Mouse (Mus musculus): ENCODE data around the gene Rps6ka2. TPM values are rescaled to one million over a fixed set of nuclear protein-coding genes. Genes with fewer than 3 reads are reported as not detected.

Rps6ka2 gene
- polyA plus RNA-seq, 1 experiment from 2014 or later, result 1.8 TPM

GRCm38 (mm10) chr17:7278702-7279242 lies 108.9 kb downstream of the Rps6ka2 start:
- H3K4me2 ChIP-seq (replicated peaks; ENCODE audit: low read depth), result no peak overlapping the region
- H3K4me1 ChIP-seq (replicated peaks; ENCODE audit: control insufficient read depth, insufficient read depth, low read length), result no peaks in the 10 kb centered on the region
- 92% methylated on average over 15 of the region's 15 CpGs for WGBS
- no peaks in the 10 kb centered on the region for H3K9me3 ChIP-seq (ENCODE audit: control insufficient read depth)
- no peak for TF ChIP-seq CTCF (IDR thresholded peaks at IDR 0.05; ENCODE audit: low read depth)
- ATAC-seq, result no peak
- H3K4me3 ChIP-seq (ENCODE audit: low read depth, low read length), result no peak overlapping the region
- no peak overlapping the region for H3K27ac ChIP-seq (ENCODE audit: low read depth, low read length)
- no peak overlapping the region for H3K9ac ChIP-seq (ENCODE audit: low read depth, low read length)
- no peaks in the 10 kb centered on the region for H3K27me3 ChIP-seq (replicated peaks; ENCODE audit: control insufficient read depth, insufficient read depth, low read length)
- H3K36me3 ChIP-seq (ENCODE audit: control insufficient read depth, insufficient read depth), result 0 out of 2 replicates have a peak, but pooled peaks cover 5% of the 10 kb centered on the region

GRCm38 (mm10) chr17:7279251-7279650 lies 109.3 kb downstream of the Rps6ka2 start:
- Histone ChIP-seq H3K9me3 (ENCODE audit: control insufficient read depth) (no peaks in the 10 kb centered on the region), H3K4me2 (replicated peaks; ENCODE audit: low read depth) (no peak overlapping the region), H3K36me3 (ENCODE audit: control insufficient read depth, insufficient read depth) (0 out of 2 replicates have a peak, but pooled peaks cover 5% of the 10 kb centered on the region), H3K9ac (ENCODE audit: low read depth, low read length) (no peak overlapping the region), H3K27ac (ENCODE audit: low read depth, low read length) (no peak overlapping the region), H3K4me3 (ENCODE audit: low read depth, low read length) (no peak overlapping the region), H3K27me3 (replicated peaks; ENCODE audit: control insufficient read depth, insufficient read depth, low read length) (no peaks in the 10 kb centered on the region), H3K4me1 (replicated peaks; ENCODE audit: control insufficient read depth, insufficient read depth, low read length) (no peaks in the 10 kb centered on the region; the same call in 1 of the 2 replicates)
- no peak for ATAC-seq
- 91% methylated on average over 9 of the region's 9 CpGs for WGBS
- no peak for TF ChIP-seq CTCF (IDR thresholded peaks at IDR 0.05; ENCODE audit: low read depth)

DNA sequence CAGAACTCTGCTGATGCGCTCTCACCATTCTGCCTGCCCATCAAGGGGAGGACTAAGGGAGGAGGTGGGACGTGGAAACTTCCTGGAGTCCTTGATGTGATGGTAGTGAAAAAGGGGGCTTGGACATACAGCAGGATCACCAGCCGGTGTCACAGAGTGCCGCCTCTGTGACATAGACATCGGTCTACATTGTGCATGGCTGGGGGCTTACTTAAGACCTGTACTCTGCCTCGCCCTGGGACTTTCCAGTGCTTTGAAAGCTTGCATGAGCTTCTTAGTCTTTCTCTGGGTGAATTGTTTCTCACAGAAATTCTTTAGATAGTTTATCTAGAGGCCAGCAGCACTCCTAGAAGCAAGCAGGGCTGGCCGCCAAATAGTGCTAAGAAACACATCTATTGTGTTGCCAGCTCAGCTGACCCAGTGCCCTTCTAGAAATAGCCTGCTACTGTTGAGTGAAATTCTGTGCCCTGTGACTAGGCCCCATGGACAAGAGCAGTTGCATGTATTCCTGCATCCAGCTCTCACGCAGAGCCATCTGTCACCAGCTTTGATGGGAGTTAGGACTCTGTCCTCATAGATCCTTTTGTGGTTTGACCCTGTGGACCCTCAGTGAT lies 114.5 kb downstream of the Rps6ka2 start:
- no peak for TF ChIP-seq CTCF (IDR thresholded peaks at IDR 0.05; ENCODE audit: low read depth)
- ATAC-seq, result no peak
- no peak overlapping the region for H3K27ac ChIP-seq (ENCODE audit: low read depth, low read length)
- no peaks in the 10 kb centered on the region for H3K27me3 ChIP-seq (replicated peaks; ENCODE audit: control insufficient read depth, insufficient read depth, low read length)
- H3K4me1 ChIP-seq (replicated peaks; ENCODE audit: control insufficient read depth, insufficient read depth, low read length), result no peaks in the 10 kb centered on the region; the same call in 1 of the 2 replicates
- 61% methylated on average over 8 of the region's 8 CpGs for WGBS
- H3K9me3 ChIP-seq (ENCODE audit: control insufficient read depth), result no peaks in the 10 kb centered on the region
- H3K36me3 ChIP-seq (ENCODE audit: control insufficient read depth, insufficient read depth), result no peaks in the 10 kb centered on the region
- H3K4me2 ChIP-seq (replicated peaks; ENCODE audit: low read depth), result no peak overlapping the region
- H3K4me3 ChIP-seq (ENCODE audit: low read depth, low read length), result no peak overlapping the region
- no peak overlapping the region for H3K9ac ChIP-seq (ENCODE audit: low read depth, low read length)

DNA sequence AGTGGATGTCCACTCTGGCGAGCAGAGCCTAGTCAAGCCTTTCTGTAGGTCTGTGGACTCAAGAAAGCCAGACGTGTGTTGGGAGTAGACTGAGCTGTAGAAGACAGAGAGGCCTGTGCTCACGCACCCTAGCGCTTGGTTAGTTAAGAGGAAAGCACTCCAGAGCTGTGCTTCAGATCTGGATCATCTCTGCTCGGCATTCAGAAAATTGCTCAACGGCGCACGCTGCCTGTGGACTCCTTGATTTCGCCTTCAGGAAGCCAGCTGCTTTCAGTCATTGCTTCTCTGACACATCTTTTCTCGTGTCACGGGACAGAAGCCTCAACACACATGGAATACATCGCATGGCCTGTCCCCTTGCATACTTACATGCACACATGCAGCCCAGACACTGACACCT lies 115.4 kb downstream of the Rps6ka2 start:
- no peaks in the 10 kb centered on the region for H3K27me3 ChIP-seq (replicated peaks; ENCODE audit: control insufficient read depth, insufficient read depth, low read length)
- WGBS, result 68% methylated on average over 12 of the region's 12 CpGs
- no peak for ATAC-seq

DNA sequence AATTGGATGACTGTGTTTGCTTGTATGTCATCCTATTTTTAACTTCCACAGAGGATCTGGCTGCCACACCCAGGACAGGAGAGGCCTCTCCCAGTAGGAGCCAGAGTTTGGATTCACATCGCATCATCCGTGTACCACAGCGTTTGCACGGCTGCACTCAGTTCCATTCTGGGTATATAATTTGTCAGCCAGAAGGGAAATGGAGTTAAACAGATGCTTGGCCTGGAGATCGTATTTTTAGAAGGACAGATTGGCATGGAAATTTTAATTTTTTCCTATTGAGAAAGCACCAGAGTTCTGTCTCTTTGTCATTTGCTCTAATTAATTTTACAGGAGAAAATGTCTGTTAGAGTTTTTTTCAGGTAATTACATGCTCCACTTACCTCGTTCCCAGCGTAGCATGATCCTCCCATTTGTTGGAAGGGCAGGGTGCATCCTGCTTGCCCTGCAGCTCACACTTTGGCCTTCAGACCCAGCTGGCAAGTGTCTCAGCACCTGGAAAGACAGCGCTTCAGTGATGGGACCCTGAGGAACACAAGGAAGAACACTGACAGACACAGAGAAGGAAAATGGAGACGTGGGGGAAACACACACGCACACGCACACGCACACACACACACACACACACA lies 116.6 kb downstream of the Rps6ka2 start:
- WGBS, result 83% methylated on average over 12 of the region's 12 CpGs
- Histone ChIP-seq H3K9ac (ENCODE audit: low read depth, low read length) (no peak overlapping the region), H3K27ac (ENCODE audit: low read depth, low read length) (no peak overlapping the region), H3K27me3 (replicated peaks; ENCODE audit: control insufficient read depth, insufficient read depth, low read length) (no peaks in the 10 kb centered on the region), H3K36me3 (ENCODE audit: control insufficient read depth, insufficient read depth) (no peaks in the 10 kb centered on the region), H3K9me3 (ENCODE audit: control insufficient read depth) (no peaks in the 10 kb centered on the region), H3K4me3 (ENCODE audit: low read depth, low read length) (no peak overlapping the region), H3K4me2 (replicated peaks; ENCODE audit: low read depth) (no peak overlapping the region), H3K4me1 (replicated peaks; ENCODE audit: control insufficient read depth, insufficient read depth, low read length) (no peaks in the 10 kb centered on the region; the same call in 1 of the 2 replicates)
- ATAC-seq, result no peak
- TF ChIP-seq CTCF (IDR thresholded peaks at IDR 0.05; ENCODE audit: low read depth), result no peak

More for the DNA sequence above, 115.4 kb downstream of the Rps6ka2 start:
- no peak; the same call in 1 of the 2 replicates for TF ChIP-seq CTCF (IDR thresholded peaks at IDR 0.05; ENCODE audit: low read depth)
- H3K9me3 ChIP-seq (ENCODE audit: control insufficient read depth), result no peaks in the 10 kb centered on the region
- H3K36me3 ChIP-seq (ENCODE audit: control insufficient read depth, insufficient read depth), result no peaks in the 10 kb centered on the region
- H3K4me3 ChIP-seq (ENCODE audit: low read depth, low read length), result no peak overlapping the region
- H3K4me1 ChIP-seq (replicated peaks; ENCODE audit: control insufficient read depth, insufficient read depth, low read length), result no peaks in the 10 kb centered on the region; the same call in 1 of the 2 replicates
- H3K27ac ChIP-seq (ENCODE audit: low read depth, low read length), result no peak overlapping the region
- no peak overlapping the region for H3K9ac ChIP-seq (ENCODE audit: low read depth, low read length)
- no peak overlapping the region for H3K4me2 ChIP-seq (replicated peaks; ENCODE audit: low read depth)

- Histone ChIP-seq H3K4me1 (replicated peaks; ENCODE audit: control insufficient read depth, insufficient read depth, low read length) (no peaks in the 10 kb centered on the region), H3K27me3 (replicated peaks; ENCODE audit: control insufficient read depth, insufficient read depth, low read length) (no peaks in the 10 kb centered on the region), H3K4me2 (replicated peaks; ENCODE audit: low read depth) (no peak overlapping the region), H3K36me3 (ENCODE audit: control insufficient read depth, insufficient read depth) (no peaks in the 10 kb centered on the region), H3K9me3 (ENCODE audit: control insufficient read depth) (no peaks in the 10 kb centered on the region), H3K27ac (ENCODE audit: low read depth, low read length) (no peak overlapping the region), H3K4me3 (ENCODE audit: low read depth, low read length) (no peak overlapping the region), H3K9ac (ENCODE audit: low read depth, low read length) (no peak overlapping the region)
- no peak for TF ChIP-seq CTCF (IDR thresholded peaks at IDR 0.05; ENCODE audit: low read depth)
- no peak for ATAC-seq
- WGBS, result 85% methylated on average over 11 of the region's 11 CpGs
Measured at GRCm38 (mm10) chr17:7292012-7292684, 122.2 kb downstream of the Rps6ka2 start.
